Mouse (Mus musculus) bone marrow macrophage, adult 2 months (primary cell): ENCODE data around the gene Clec4g.

Experiments used
- CTCF ChIP-seq: IDR thresholded peaks from 2 replicates; pipeline ENCODE4 v1.5.1; 2012; ENCODE audit warnings: low read depth, mild to moderate bottlenecking, low read length, moderate library complexity
- POLR2A ChIP-seq: IDR thresholded peaks from 2 replicates; pipeline ENCODE4 v1.6.1; 2012; ENCODE audit warnings: mild to moderate bottlenecking, low read depth, low read length, borderline replicate concordance

DNA sequence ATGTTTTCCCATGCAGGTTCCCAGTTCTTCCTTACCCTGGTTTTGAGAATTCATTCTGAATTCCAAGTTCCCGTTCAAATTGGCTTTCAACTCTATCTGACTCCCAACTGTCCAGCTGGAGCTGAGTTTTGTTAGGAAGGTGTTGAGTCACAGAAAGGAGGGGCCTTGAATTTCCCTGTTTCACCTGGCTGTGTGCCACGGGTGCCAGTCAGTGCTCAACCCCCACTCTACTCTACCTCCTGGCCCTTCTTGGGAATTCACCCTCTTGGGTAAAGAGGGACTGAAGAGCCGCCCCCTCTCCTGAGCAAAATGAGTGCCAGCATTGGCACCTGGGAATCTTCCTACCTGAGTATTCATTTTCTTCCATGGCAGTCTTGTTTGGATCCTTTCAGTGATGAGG, 29.7 kb downstream of the Clec4g start:
- TF ChIP-seq POLR2A (no peak), CTCF (no peak)
